Mouse (Mus musculus): ENCODE data around the gene Prickle4.

DNA sequence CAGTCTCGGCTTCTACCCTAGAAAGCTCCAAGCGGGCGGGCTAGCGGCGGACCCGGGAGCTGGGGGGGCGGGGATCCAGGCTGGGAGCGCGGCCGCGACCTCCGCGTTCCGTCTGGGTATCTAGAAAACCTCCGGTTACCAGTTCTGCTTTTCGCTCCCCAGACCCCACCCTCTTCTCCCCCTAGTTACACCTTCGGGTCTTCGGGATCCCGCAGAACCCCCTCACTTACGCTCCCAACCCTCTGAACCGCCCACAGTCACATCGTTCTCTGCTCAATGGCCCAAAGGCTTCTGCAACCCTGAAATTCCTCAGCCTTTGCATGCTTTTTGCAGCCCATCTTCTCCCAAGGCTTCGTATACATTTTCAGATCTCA lies 788 bp upstream of the Prickle4 start:
- TF ChIP-seq CTCF (IDR thresholded peaks at IDR 0.05; ENCODE audit: low read depth) (no peak), EP300 (IDR thresholded peaks at IDR 0.05; ENCODE audit: low read depth) (no peak)
